Mouse (Mus musculus): ENCODE measurements at regions not wholly inside any gene's neighbourhood (a gene's known extent, or its start where the extent isn't known, plus 50 kb on each side); places are given as distances from the start of the nearest gene placed in this dataset.

DNA sequence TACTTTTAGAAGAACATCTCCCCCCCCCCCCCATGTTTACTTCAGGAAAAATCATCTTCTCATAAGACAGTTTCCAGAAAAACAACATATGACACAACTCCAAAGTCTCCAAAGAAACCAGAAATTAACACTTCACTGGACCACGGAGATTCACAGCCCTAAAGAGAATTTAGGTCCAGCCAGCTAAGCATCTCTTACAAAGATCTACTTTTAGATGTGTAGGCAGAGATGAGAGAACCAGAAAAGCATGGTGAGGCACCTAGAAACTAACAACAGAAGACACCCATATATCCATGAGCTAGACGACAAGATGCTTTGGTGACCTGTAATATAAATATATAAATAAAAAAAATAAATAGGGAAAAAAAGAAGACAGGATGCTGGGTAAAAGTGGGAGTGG is 105.2 kb upstream of the Hpf1 start:
- no peak overlapping the region for H3K9ac ChIP-seq
- 92% methylated on average over 2 of the region's 2 CpGs for WGBS
- H3K4me1 ChIP-seq = no peaks in the 10 kb centered on the region
- no peaks in the 10 kb centered on the region for H3K36me3 ChIP-seq
- no peak for ATAC-seq (ENCODE audit: insufficient number of reproducible peaks, insufficient read depth, low FRiP score, low TSS enrichment, low read depth)
- H3K4me2 ChIP-seq = no peak overlapping the region
- H3K9me3 ChIP-seq = no peaks in the 10 kb centered on the region
- H3K4me3 ChIP-seq = no peak overlapping the region
- no peaks in the 10 kb centered on the region for H3K27me3 ChIP-seq
- no peak overlapping the region for H3K27ac ChIP-seq

- H3K27me3 ChIP-seq = no peaks in the 10 kb centered on the region
- no peaks in the 10 kb centered on the region for H3K36me3 ChIP-seq
- H3K4me3 ChIP-seq = no peak overlapping the region
- no peaks in the 10 kb centered on the region for H3K9me3 ChIP-seq
- no peaks in the 10 kb centered on the region for H3K4me1 ChIP-seq
- ATAC-seq (ENCODE audit: insufficient number of reproducible peaks, insufficient read depth, low FRiP score, low TSS enrichment, low read depth) = no peak
- WGBS = 88% methylated on average over 3 of the region's 3 CpGs
- H3K27ac ChIP-seq = no peak overlapping the region
- H3K4me2 ChIP-seq = no peak overlapping the region
- no peak overlapping the region for H3K9ac ChIP-seq
Measured at GRCm38 (mm10) chr8:60790453-60790852, 99.8 kb upstream of the Hpf1 start.

- Histone ChIP-seq H3K36me3 (no peaks in the 10 kb centered on the region), H3K27ac (no peak overlapping the region), H3K4me3 (no peak overlapping the region), H3K27me3 (no peaks in the 10 kb centered on the region), H3K4me1 (no peaks in the 10 kb centered on the region), H3K9me3 (no peaks in the 10 kb centered on the region), H3K9ac (no peak overlapping the region), H3K4me2 (no peak overlapping the region)
- ATAC-seq (ENCODE audit: insufficient number of reproducible peaks, insufficient read depth, low FRiP score, low TSS enrichment, low read depth) = no peak
- WGBS = 84% methylated on average over 1 of the region's 1 CpGs
Measured at GRCm38 (mm10) chr8:60792518-60792917, 97.7 kb upstream of the Hpf1 start.

DNA sequence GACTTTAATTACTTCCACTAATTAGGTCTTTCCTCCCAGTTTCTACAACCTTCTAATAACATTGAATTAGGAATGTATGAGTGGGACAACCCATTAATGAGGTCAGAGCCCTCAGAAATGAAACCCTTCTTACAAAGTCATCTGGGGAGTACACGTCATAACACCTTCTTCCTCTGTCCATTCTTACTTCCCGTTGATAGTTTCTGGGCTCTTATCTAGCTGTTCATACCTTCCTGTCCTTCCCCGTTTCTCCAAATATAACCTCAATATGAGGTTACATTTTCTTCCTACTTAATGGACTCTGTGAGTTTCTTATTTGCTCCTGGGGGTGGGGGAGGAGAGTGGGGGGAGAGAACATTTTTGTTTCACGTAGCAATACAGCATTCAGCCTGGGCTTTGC is 85.4 kb upstream of the Hpf1 start:
- Histone ChIP-seq H3K36me3 (no peaks in the 10 kb centered on the region), H3K4me3 (no peak overlapping the region), H3K27me3 (no peaks in the 10 kb centered on the region), H3K4me2 (no peak overlapping the region), H3K4me1 (no peaks in the 10 kb centered on the region), H3K27ac (no peak overlapping the region), H3K9ac (no peak overlapping the region), H3K9me3 (no peaks in the 10 kb centered on the region)
- ATAC-seq (ENCODE audit: insufficient number of reproducible peaks, insufficient read depth, low FRiP score, low TSS enrichment, low read depth) = no peak
- 85% methylated on average over 4 of the region's 4 CpGs for WGBS

GRCm38 (mm10) chr8:60806772-60807171 is 83.4 kb upstream of the Hpf1 start:
- no peak overlapping the region for H3K4me2 ChIP-seq
- H3K4me3 ChIP-seq = no peak overlapping the region
- ATAC-seq (ENCODE audit: insufficient number of reproducible peaks, insufficient read depth, low FRiP score, low TSS enrichment, low read depth) = no peak
- H3K9me3 ChIP-seq = no peaks in the 10 kb centered on the region
- H3K4me1 ChIP-seq = no peaks in the 10 kb centered on the region
- H3K9ac ChIP-seq = no peak overlapping the region
- H3K27ac ChIP-seq = no peak overlapping the region
- H3K27me3 ChIP-seq = no peaks in the 10 kb centered on the region
- 74% methylated on average over 3 of the region's 3 CpGs for WGBS
- no peaks in the 10 kb centered on the region for H3K36me3 ChIP-seq

DNA sequence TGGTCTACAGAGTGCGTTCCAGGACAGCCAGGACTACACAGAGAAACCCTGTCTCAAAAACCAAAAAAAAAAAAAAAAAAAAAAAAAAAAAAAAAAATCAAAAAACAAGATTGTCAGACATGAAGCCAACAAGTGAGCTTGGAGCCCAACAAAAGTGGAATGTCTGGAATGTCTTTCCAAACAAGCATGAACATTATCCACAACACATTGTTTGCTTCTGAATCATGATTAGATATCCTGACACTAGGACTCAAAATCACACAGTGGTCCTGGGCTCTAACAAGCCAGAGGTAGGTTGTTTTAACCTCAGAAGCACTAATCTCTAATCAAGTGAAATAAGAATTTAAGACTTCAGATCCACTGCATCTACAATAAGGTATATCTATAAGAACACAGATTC is 80.4 kb upstream of the Hpf1 start:
- Histone ChIP-seq H3K4me1 (no peaks in the 10 kb centered on the region), H3K27me3 (no peaks in the 10 kb centered on the region), H3K9ac (no peak overlapping the region), H3K27ac (no peak overlapping the region), H3K4me3 (no peak overlapping the region), H3K4me2 (no peak overlapping the region), H3K9me3 (no peaks in the 10 kb centered on the region), H3K36me3 (no peaks in the 10 kb centered on the region)
- ATAC-seq (ENCODE audit: insufficient number of reproducible peaks, insufficient read depth, low FRiP score, low TSS enrichment, low read depth) = no peak
- WGBS = 91% methylated on average over 1 of the region's 1 CpGs

- no peak overlapping the region for H3K9ac ChIP-seq
- WGBS = 68% methylated on average over 4 of the region's 4 CpGs
- ATAC-seq (ENCODE audit: insufficient number of reproducible peaks, insufficient read depth, low FRiP score, low TSS enrichment, low read depth) = no peak
- no peaks in the 10 kb centered on the region for H3K4me1 ChIP-seq
- H3K27ac ChIP-seq = no peak overlapping the region
- no peak overlapping the region for H3K4me3 ChIP-seq
- no peaks in the 10 kb centered on the region for H3K36me3 ChIP-seq
- no peak overlapping the region for H3K4me2 ChIP-seq
- H3K27me3 ChIP-seq = no peaks in the 10 kb centered on the region
- H3K9me3 ChIP-seq = no peaks in the 10 kb centered on the region
Measured at GRCm38 (mm10) chr8:60810955-60811354, 79.3 kb upstream of the Hpf1 start.

DNA sequence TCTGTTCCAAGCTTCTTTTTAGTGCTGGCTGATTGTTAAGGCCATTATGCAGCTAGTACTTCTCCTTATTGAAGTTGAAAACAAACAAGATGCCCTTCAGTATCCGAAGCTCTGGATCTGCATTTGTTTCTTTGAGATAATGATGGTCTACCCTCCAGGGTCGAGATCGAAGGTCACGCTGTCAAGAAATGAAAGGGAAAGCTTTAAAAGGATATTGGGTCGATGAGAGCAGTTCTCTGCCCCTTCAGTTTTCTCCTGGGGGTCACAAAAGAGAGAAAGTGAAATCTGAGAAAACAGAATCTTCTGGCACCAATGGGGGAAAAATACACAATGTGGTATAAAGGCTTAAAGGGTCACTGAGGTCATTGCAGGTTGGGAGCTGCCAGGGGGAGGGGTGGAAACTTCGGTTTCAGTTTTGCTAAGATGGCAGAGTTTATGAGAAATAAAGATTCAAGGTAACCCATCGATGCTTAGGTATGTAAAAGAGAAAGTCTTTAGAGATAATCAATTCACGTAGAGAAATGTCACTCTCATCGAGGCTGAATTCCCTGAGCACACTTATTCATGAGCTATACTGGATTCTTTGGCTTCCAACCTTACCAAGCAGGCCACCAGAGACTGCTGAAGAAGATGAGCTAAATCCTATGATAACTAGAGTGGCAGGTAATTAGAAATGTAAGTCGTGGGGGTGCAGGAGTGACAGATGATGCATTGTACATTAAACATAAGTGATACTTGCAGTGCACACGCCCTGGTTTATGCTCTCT is 64.4 kb upstream of the Hpf1 start:
- H3K27me3 ChIP-seq = no peaks in the 10 kb centered on the region
- no peaks in the 10 kb centered on the region for H3K36me3 ChIP-seq
- H3K4me1 ChIP-seq = no peaks in the 10 kb centered on the region
- H3K27ac ChIP-seq = no peak overlapping the region
- ATAC-seq (ENCODE audit: insufficient number of reproducible peaks, insufficient read depth, low FRiP score, low TSS enrichment, low read depth) = no peak
- 63% methylated on average over 11 of the region's 11 CpGs for WGBS
- no peak overlapping the region for H3K4me3 ChIP-seq
- H3K4me2 ChIP-seq = no peak overlapping the region
- no peak overlapping the region for H3K9ac ChIP-seq
- H3K9me3 ChIP-seq = no peaks in the 10 kb centered on the region

GRCm38 (mm10) chr8:60827241-60827640 is 63.0 kb upstream of the Hpf1 start:
- Histone ChIP-seq H3K9ac (no peak overlapping the region), H3K27me3 (no peaks in the 10 kb centered on the region), H3K36me3 (no peaks in the 10 kb centered on the region), H3K9me3 (no peaks in the 10 kb centered on the region), H3K4me1 (no peaks in the 10 kb centered on the region), H3K27ac (no peak overlapping the region), H3K4me2 (no peak overlapping the region), H3K4me3 (no peak overlapping the region)
- 92% methylated on average over 8 of the region's 8 CpGs for WGBS
- ATAC-seq (ENCODE audit: insufficient number of reproducible peaks, insufficient read depth, low FRiP score, low TSS enrichment, low read depth) = no peak

GRCm38 (mm10) chr8:60829093-60829492 is 61.1 kb upstream of the Hpf1 start:
- H3K4me3 ChIP-seq = no peak overlapping the region
- 81% methylated on average over 4 of the region's 4 CpGs for WGBS
- no peaks in the 10 kb centered on the region for H3K27me3 ChIP-seq
- H3K27ac ChIP-seq = no peak overlapping the region
- H3K9me3 ChIP-seq = no peaks in the 10 kb centered on the region
- H3K36me3 ChIP-seq = no peaks in the 10 kb centered on the region
- H3K9ac ChIP-seq = no peak overlapping the region
- H3K4me2 ChIP-seq = no peak overlapping the region
- H3K4me1 ChIP-seq = no peaks in the 10 kb centered on the region
- ATAC-seq (ENCODE audit: insufficient number of reproducible peaks, insufficient read depth, low FRiP score, low TSS enrichment, low read depth) = no peak

GRCm38 (mm10) chr8:60830556-60830955 is 59.7 kb upstream of the Hpf1 start:
- 77% methylated on average over 1 of the region's 1 CpGs for WGBS

GRCm38 (mm10) chr8:60838526-60838925 is 51.7 kb upstream of the Hpf1 start:
- no peak overlapping the region for H3K4me3 ChIP-seq
- H3K27me3 ChIP-seq = no peaks in the 10 kb centered on the region
- ATAC-seq (ENCODE audit: insufficient number of reproducible peaks, insufficient read depth, low FRiP score, low TSS enrichment, low read depth) = no peak
- no peaks in the 10 kb centered on the region for H3K4me1 ChIP-seq
- no peaks in the 10 kb centered on the region for H3K36me3 ChIP-seq
- H3K9ac ChIP-seq = no peak overlapping the region
- no peaks in the 10 kb centered on the region for H3K9me3 ChIP-seq
- 12% methylated on average over 3 of the region's 3 CpGs for WGBS
- H3K4me2 ChIP-seq = no peak overlapping the region
- no peak overlapping the region for H3K27ac ChIP-seq

More at GRCm38 (mm10) chr8:60830556-60830955, 59.7 kb upstream of the Hpf1 start:
- H3K4me3 ChIP-seq = no peak overlapping the region
- no peaks in the 10 kb centered on the region for H3K27me3 ChIP-seq
- ATAC-seq (ENCODE audit: insufficient number of reproducible peaks, insufficient read depth, low FRiP score, low TSS enrichment, low read depth) = no peak
- H3K27ac ChIP-seq = no peak overlapping the region
- no peaks in the 10 kb centered on the region for H3K9me3 ChIP-seq
- H3K4me1 ChIP-seq = no peaks in the 10 kb centered on the region
- no peaks in the 10 kb centered on the region for H3K36me3 ChIP-seq
- no peak overlapping the region for H3K4me2 ChIP-seq
- no peak overlapping the region for H3K9ac ChIP-seq
